Mouse (Mus musculus) brain, embryonic 18.5 days (tissue): Measurements from ENCODE around the gene Msx1.

Source experiments
- DNase-seq: peaks from one replicate; pipeline ENCODE4 v3.0.0-alpha.2; 2012; ENCODE audit warnings: low read depth, low spot score

Msx1 gene

GRCm38 (mm10) chr5:37797251-37797650, 27.1 kb downstream of the Msx1 start:
- DNase-seq: no peak

GRCm38 (mm10) chr5:37796751-37797150, 27.6 kb downstream of the Msx1 start:
- no peak for DNase-seq

DNA sequence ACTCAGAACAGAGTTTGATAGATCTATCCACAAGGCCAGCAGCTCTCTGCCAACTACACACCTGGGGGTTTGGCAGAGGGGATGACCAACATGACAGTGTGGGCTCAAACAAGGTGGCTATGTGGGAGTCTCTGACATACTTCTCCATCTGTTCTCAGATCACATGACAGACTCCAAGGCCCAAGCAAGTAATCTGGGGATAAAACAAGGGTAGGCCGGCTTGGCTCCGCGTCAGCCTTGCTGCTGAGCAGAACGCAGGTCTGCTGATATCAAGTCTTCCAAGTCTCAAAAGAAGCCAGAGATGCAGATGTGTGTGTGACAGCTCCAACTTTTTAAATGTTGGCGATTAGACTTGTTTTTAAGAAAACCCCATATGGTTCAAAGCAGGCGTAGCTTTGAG, 28.7 kb downstream of the Msx1 start:
- DNase-seq: no peak

DNA sequence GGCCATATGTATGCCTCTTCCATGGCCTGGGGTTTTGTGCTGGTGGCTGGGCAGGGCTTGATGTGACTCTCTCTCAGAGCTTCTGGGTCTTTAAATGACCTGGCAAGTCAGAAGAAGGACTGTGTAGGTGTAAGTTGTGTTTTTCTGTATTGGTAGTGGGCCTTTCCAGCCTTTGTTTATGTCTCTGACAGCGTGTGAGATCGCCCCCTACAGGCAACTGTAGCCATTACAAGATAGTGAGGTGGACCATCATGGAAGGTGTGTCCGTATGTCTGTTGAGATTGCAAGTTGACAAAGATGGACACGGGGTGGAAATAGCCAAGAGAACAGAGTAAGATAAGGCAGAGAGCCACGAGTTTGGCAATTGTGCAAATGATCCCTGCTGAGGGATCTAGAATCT, 32.2 kb downstream of the Msx1 start:
- no peak for DNase-seq

- no peak for DNase-seq
Measured at GRCm38 (mm10) chr5:37784847-37785391, 39.5 kb downstream of the Msx1 start.

DNA sequence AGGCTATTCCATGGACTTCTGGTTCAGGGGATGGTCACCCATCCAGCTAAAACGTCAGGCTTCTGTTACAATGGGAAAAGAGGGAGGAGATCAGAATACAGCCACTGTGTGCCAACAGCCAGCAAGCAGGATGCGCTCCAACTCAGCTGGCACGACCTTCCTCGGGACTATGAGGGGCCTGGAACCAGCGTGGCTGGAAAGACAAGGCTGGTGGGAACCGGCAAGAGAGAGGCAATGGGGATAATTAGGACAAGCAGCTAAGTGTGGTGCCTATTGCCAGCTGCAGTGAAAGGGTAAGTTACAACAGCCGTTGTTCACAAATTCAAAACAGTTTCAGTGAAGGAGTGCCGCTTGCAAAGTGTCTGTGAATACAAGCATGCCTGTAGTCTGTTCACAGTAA, 41.1 kb downstream of the Msx1 start:
- no peak for DNase-seq

GRCm38 (mm10) chr5:37775681-37776080, 48.7 kb downstream of the Msx1 start:
- DNase-seq: no peak

DNA sequence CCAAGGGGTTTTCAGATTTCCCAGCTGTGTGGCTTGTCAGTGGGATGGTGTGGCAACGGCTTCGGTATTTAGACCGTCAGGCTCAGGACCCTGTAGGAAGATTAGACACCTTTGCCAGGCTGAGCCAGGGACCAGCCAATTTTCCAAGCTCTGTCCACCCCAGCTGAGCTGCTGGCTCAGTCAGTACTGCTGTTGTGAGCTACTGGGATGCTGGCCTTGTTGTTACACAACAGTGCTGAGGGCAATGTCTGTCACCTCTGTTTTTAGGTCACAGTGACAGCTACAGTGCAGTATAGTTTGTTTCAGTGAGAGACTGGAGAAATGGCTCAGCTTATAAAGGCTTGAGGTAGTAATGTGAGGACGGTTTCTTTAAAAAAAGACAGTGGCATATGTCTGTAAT, 50.4 kb downstream of the Msx1 start:
- DNase-seq: no peak

GRCm38 (mm10) chr5:37770870-37771269, 53.5 kb downstream of the Msx1 start:
- DNase-seq: no peak
